Mouse (Mus musculus) MEL (cell line): Measurements from ENCODE around the gene Scamp2. TPM values are rescaled to one million over a fixed set of nuclear protein-coding genes. Genes with fewer than 3 reads are reported as not detected.

Experiments used
- DNase-seq: peaks from one replicate; pipeline ENCODE4 v3.0.0; 2011; ENCODE audit warnings: low read depth, low spot score
- H3K27ac ChIP-seq: 2 replicates; pipeline ENCODE4 v1.5.1; 2012; ENCODE audit warnings: low read depth, mild to moderate bottlenecking, control low read depth, low read length, moderate library complexity; ENCODE audit not compliant: control insufficient read depth
- H3K27me3 ChIP-seq, 2 experiments: fragments of 150-350 bp in 1 of 2; sonication (generic) in 1 of 2; 2 replicates each; pipeline ENCODE4 v1.6.1; 2012; ENCODE audit warnings: low read length in 2 of 2, mild to moderate bottlenecking in 2 of 2, improper control_type of control experiment in 1 of 2, moderate library complexity in 1 of 2; ENCODE audit not compliant: insufficient read depth in 2 of 2, control insufficient read depth in 1 of 2
- H3K36me3 ChIP-seq, 2 experiments: 2 replicates each; pipeline ENCODE4 v1.6.1; 2012 to 2014; ENCODE audit warnings: low read length in 2 of 2, improper control_type of control experiment in 1 of 2, inconsistent platforms in 1 of 2, mild to moderate bottlenecking in 1 of 2; ENCODE audit not compliant: insufficient read depth in 2 of 2, control insufficient read depth in 1 of 2
- H3K4me1 ChIP-seq, 2 experiments: fragments of 150-350 bp in 1 of 2; sonication (generic) in 1 of 2; 2 replicates each; pipeline ENCODE4 v1.6.1; 2012; ENCODE audit warnings: low read length in 2 of 2, improper control_type of control experiment in 1 of 2, mild to moderate bottlenecking in 1 of 2; ENCODE audit not compliant: insufficient read depth in 2 of 2, control insufficient read depth in 1 of 2
- H3K4me3 ChIP-seq, 2 experiments: fragments of 150-350 bp in 1 of 2; sonication (generic) in 1 of 2; 2 replicates each; pipeline ENCODE4 v1.5.1; 2012; ENCODE audit warnings: low read depth in 2 of 2, low read length in 2 of 2, mild to moderate bottlenecking in 2 of 2, moderate library complexity in 2 of 2, control low read depth in 1 of 2, improper control_type of control experiment in 1 of 2; ENCODE audit not compliant: control insufficient read depth in 1 of 2, insufficient read depth in 1 of 2
- H3K79me2 ChIP-seq: 2 replicates; pipeline ENCODE4 v1.6.1; 2012; ENCODE audit warnings: mild to moderate bottlenecking, low read length, moderate library complexity; ENCODE audit not compliant: control insufficient read depth, poor library complexity, insufficient read depth
- H3K9ac ChIP-seq: 2 replicates; pipeline ENCODE4 v1.6.1; 2012; ENCODE audit warnings: low read depth, mild to moderate bottlenecking, control low read depth, low read length, moderate library complexity; ENCODE audit not compliant: control insufficient read depth, poor library complexity, severe bottlenecking
- H3K9me3 ChIP-seq: fragments of 150-350 bp; sonication (generic); replicated peaks from 2 replicates; pipeline ENCODE4 v1.6.1; 2012; ENCODE audit warnings: mild to moderate bottlenecking, low read length, improper control_type of control experiment, moderate library complexity; ENCODE audit not compliant: insufficient read depth
- BHLHE40 ChIP-seq: IDR thresholded peaks from 2 replicates; pipeline ENCODE4 v1.6.1; 2012; ENCODE audit warnings: low read depth, mild to moderate bottlenecking, inconsistent platforms, low read length, improper control_type of control experiment, borderline replicate concordance
- CHD1 ChIP-seq: IDR thresholded peaks from 2 replicates; pipeline ENCODE4 v1.6.1; 2012; ENCODE audit warnings: low read depth, mild to moderate bottlenecking, inconsistent platforms, low read length, improper control_type of control experiment
- CHD2 ChIP-seq: IDR thresholded peaks from 2 replicates; pipeline ENCODE4 v1.6.1; 2011; ENCODE audit warnings: low read length, improper control_type of control experiment
- CTCF ChIP-seq, 3 experiments: IDR thresholded peaks in 2 of 3; conservative IDR thresholded peaks in 1 of 3; 2 replicates each; pipeline ENCODE4 v1.5.1; 2011 to 2012; ENCODE audit warnings: low read length in 3 of 3, low read depth in 2 of 3, mild to moderate bottlenecking in 2 of 3, improper control_type of control experiment in 1 of 3, inconsistent platforms in 1 of 3, mixed read lengths in 1 of 3, moderate library complexity in 1 of 3; ENCODE audit not compliant: control insufficient read depth in 1 of 3, insufficient read depth in 1 of 3, poor library complexity in 1 of 3, severe bottlenecking in 1 of 3
- ETS1 ChIP-seq: IDR thresholded peaks from 2 replicates; pipeline ENCODE4 v1.6.1; 2012; ENCODE audit warnings: low read depth, mild to moderate bottlenecking, inconsistent platforms, low read length, improper control_type of control experiment, moderate library complexity
- HCFC1 ChIP-seq: IDR thresholded peaks from 2 replicates; pipeline ENCODE4 v1.6.1; 2012; ENCODE audit warnings: low read depth, mild to moderate bottlenecking, inconsistent platforms, low read length, improper control_type of control experiment, moderate library complexity
- JUND ChIP-seq: IDR thresholded peaks from 2 replicates; pipeline ENCODE4 v1.6.1; 2011; ENCODE audit warnings: low read depth, mild to moderate bottlenecking, improper control_type of control experiment, low read length
- KAT2A ChIP-seq: conservative IDR thresholded peaks from 2 replicates; pipeline ENCODE4 v1.6.1; 2012; ENCODE audit warnings: low read depth, low read length, improper control_type of control experiment, inconsistent platforms
- MAFK ChIP-seq: IDR thresholded peaks from 2 replicates; pipeline ENCODE4 v1.6.1; 2011; ENCODE audit warnings: low read depth, mild to moderate bottlenecking, low read length, improper control_type of control experiment, borderline replicate concordance
- MAZ ChIP-seq: IDR thresholded peaks from 2 replicates; pipeline ENCODE4 v1.6.1; 2012; ENCODE audit warnings: low read depth, mild to moderate bottlenecking, inconsistent platforms, low read length, improper control_type of control experiment
- MEF2A ChIP-seq: IDR thresholded peaks from 2 replicates; pipeline ENCODE4 v1.6.1; 2014; ENCODE audit warnings: low read depth, mild to moderate bottlenecking, inconsistent platforms, low read length, improper control_type of control experiment; ENCODE audit not compliant: poor library complexity, insufficient replicate concordance, severe bottlenecking; ENCODE audit errors: extremely low read depth
- MYB ChIP-seq: IDR thresholded peaks from 2 replicates; pipeline ENCODE4 v1.6.1; 2011; ENCODE audit warnings: mild to moderate bottlenecking, low read depth, low read length, improper control_type of control experiment
- NRF1 ChIP-seq: IDR thresholded peaks from 2 replicates; pipeline ENCODE4 v1.6.1; 2014; ENCODE audit warnings: low read depth, mild to moderate bottlenecking, inconsistent platforms, low read length, improper control_type of control experiment, moderate library complexity; ENCODE audit not compliant: poor library complexity, insufficient read depth, severe bottlenecking
- POLR2A ChIP-seq, 2 experiments: IDR thresholded peaks; 2 replicates each; pipeline ENCODE4 v1.6.1; 2011 to 2012; ENCODE audit warnings: low read length in 2 of 2, mild to moderate bottlenecking in 2 of 2, control low read depth in 1 of 2, improper control_type of control experiment in 1 of 2, low read depth in 1 of 2, moderate library complexity in 1 of 2; ENCODE audit not compliant: control insufficient read depth in 1 of 2, insufficient read depth in 1 of 2, poor library complexity in 1 of 2
- POLR2AphosphoS5 ChIP-seq: IDR thresholded peaks from 2 replicates; pipeline ENCODE4 v1.6.1; 2012; ENCODE audit warnings: low read depth, borderline replicate concordance, mild to moderate bottlenecking, inconsistent platforms, low read length, moderate library complexity, mixed read lengths
- RCOR1 ChIP-seq: IDR thresholded peaks from 2 replicates; pipeline ENCODE4 v1.6.1; 2012; ENCODE audit warnings: low read depth, mild to moderate bottlenecking, inconsistent platforms, low read length, improper control_type of control experiment
- SMC3 ChIP-seq: IDR thresholded peaks from 2 replicates; pipeline ENCODE4 v1.6.1; 2011; ENCODE audit warnings: low read depth, low read length, improper control_type of control experiment
- TAL1 ChIP-seq: IDR thresholded peaks from 2 replicates; pipeline ENCODE4 v1.6.1; 2012; ENCODE audit warnings: mild to moderate bottlenecking, inconsistent platforms, low read length, moderate library complexity, mixed read lengths
- TBP ChIP-seq: IDR thresholded peaks from 2 replicates; pipeline ENCODE4 v1.8.0; 2011; ENCODE audit warnings: low read depth, low read length, improper control_type of control experiment
- USF2 ChIP-seq, 2 experiments: IDR thresholded peaks; 2 replicates each; pipeline ENCODE4 v1.6.1; 2011 to 2012; ENCODE audit warnings: improper control_type of control experiment in 2 of 2, low read length in 2 of 2, borderline replicate concordance in 1 of 2, inconsistent platforms in 1 of 2, low read depth in 1 of 2, mild to moderate bottlenecking in 1 of 2; ENCODE audit not compliant: insufficient read depth in 1 of 2
- ZC3H11A ChIP-seq: IDR thresholded peaks from 2 replicates; pipeline ENCODE4 v1.6.1; 2012; ENCODE audit warnings: low read depth, mild to moderate bottlenecking, inconsistent platforms, low read length, improper control_type of control experiment
- ZKSCAN1 ChIP-seq: IDR thresholded peaks from 2 replicates; pipeline ENCODE4 v1.6.1; 2012; ENCODE audit warnings: low read depth, mild to moderate bottlenecking, inconsistent platforms, low read length, improper control_type of control experiment, moderate library complexity
- ZMIZ1 ChIP-seq: IDR thresholded peaks from 2 replicates; pipeline ENCODE4 v1.6.1; 2012; ENCODE audit warnings: low read depth, mild to moderate bottlenecking, inconsistent platforms, low read length, improper control_type of control experiment, moderate library complexity
- polyA plus RNA-seq, 2 experiments: library from polyadenylated mRNA; stranded (reverse) in 1 of 2; unstranded in 1 of 2; fragments of >175 nt in 1 of 2; fragments of >200 nt in 1 of 2; gene quantifications; 2 replicates each; pipeline versions ENCODE4 v1.2.1 to v1.2.4; 2012; ENCODE audit warnings: low replicate concordance in 2 of 2, low read depth in 1 of 2; ENCODE audit not compliant: insufficient read length in 2 of 2, insufficient read depth in 1 of 2, missing spikeins in 1 of 2
- total RNA-seq: library from RNA; depleted of rRNA; stranded (reverse); fragments of 300-350 nt; gene quantifications from 2 replicates; pipeline ENCODE4 v1.2.3, GENCODE M21; 2012

Gene Scamp2
- total and polyA plus RNA-seq, 3 experiments: 35.4 to 51.4 TPM; not detected in 1

- Histone ChIP-seq H3K79me2 (no peaks in the 10 kb centered on the region; the same call in 1 of the 2 replicates), H3K27me3 (no peaks in the 10 kb centered on the region)
- TF ChIP-seq ZMIZ1 (no peak), POLR2AphosphoS5 (no peak), HCFC1 (no peak), ZC3H11A (no peak), USF2 (IDR thresholded peaks at IDR 0.05; ENCODE audit: borderline replicate concordance in 1 of 2, insufficient read depth in 1 of 2, low read depth in 1 of 2, low read length in 2 of 2) (no peak), KAT2A (no peak), TBP (no peak), ETS1 (no peak), ZKSCAN1 (no peak), CHD2 (no peak), RCOR1 (no peak), NRF1 (no peak), POLR2A (IDR thresholded peaks at IDR 0.05; ENCODE audit: control insufficient read depth in 1 of 2, insufficient read depth in 1 of 2, low read depth in 1 of 2, low read length in 2 of 2, poor library complexity in 1 of 2) (no peak), CHD1 (no peak), MYB (no peak)
Measured at GRCm38 (mm10) chr9:57547869-57548268, 12.9 kb upstream of the Scamp2 start.

GRCm38 (mm10) chr9:57549186-57549585 is 11.6 kb upstream of the Scamp2 start:
- no peak for TF ChIP-seq ZKSCAN1
- no peak for TF ChIP-seq TAL1
- TF ChIP-seq TBP: no peak
- TF ChIP-seq RCOR1: no peak
- no peak for TF ChIP-seq USF2 (IDR thresholded peaks at IDR 0.05; ENCODE audit: borderline replicate concordance in 1 of 2, insufficient read depth in 1 of 2, low read depth in 1 of 2, low read length in 2 of 2)
- TF ChIP-seq POLR2AphosphoS5: no peak
- TF ChIP-seq SMC3: no peak
- TF ChIP-seq MEF2A: no peak
- TF ChIP-seq BHLHE40: no peak
- no peak for TF ChIP-seq MAFK
- no peak for TF ChIP-seq CTCF (IDR thresholded peaks at IDR 0.05 in 2 of 3, conservative IDR thresholded peaks at IDR 0.05 in 1 of 3; ENCODE audit: control insufficient read depth in 1 of 3, insufficient read depth in 1 of 3, low read depth in 2 of 3, low read length in 3 of 3, poor library complexity in 1 of 3, severe bottlenecking in 1 of 3)
- no peak for TF ChIP-seq ZC3H11A
- TF ChIP-seq CHD2: no peak
- no peak for TF ChIP-seq MAZ
- no peak for TF ChIP-seq MYB
- no peak for TF ChIP-seq JUND
- TF ChIP-seq, all 39 proteins: peak for 0
- Histone ChIP-seq H3K36me3 (peaks cover 0 to 4% of the 10 kb centered on the region in 2 experiments; a peak in 2 of 4 replicates), H3K9me3 (no peaks in the 10 kb centered on the region), H3K79me2 (no peaks in the 10 kb centered on the region; the same call in 1 of the 2 replicates), H3K27ac (no peak overlapping the region), H3K4me1 (peaks cover 0 to 11% of the 10 kb centered on the region in 2 experiments; a peak in 2 of 4 replicates), H3K4me3 (no peak overlapping the region), H3K9ac (no peak overlapping the region), H3K27me3 (no peaks in the 10 kb centered on the region)
- no peak for DNase-seq

More at GRCm38 (mm10) chr9:57547869-57548268, 12.9 kb upstream of the Scamp2 start:
- Histone ChIP-seq H3K36me3 (peaks cover 0 to 2% of the 10 kb centered on the region in 2 experiments; a peak in 2 of 4 replicates), H3K4me3 (no peak overlapping the region), H3K4me1 (peaks cover 0 to 7% of the 10 kb centered on the region in 2 experiments; a peak in 2 of 4 replicates), H3K27ac (no peak overlapping the region), H3K9me3 (no peaks in the 10 kb centered on the region), H3K9ac (no peak overlapping the region)
- DNase-seq: no peak
